Mouse (Mus musculus) mouse trophoblast stem cell (cell line): ENCODE measurements around the gene Frmpd1.

Experiments
- in situ Hi-C, 2 experiments: fragments of 300-500 bp; cut with MseI, MboI; formaldehyde crosslinking; loops; 2 replicates in 1 of 2; 3 replicates in 1 of 2; pipeline ENCODE4 v1.15.1; 2025

The Frmpd1 gene

DNA sequence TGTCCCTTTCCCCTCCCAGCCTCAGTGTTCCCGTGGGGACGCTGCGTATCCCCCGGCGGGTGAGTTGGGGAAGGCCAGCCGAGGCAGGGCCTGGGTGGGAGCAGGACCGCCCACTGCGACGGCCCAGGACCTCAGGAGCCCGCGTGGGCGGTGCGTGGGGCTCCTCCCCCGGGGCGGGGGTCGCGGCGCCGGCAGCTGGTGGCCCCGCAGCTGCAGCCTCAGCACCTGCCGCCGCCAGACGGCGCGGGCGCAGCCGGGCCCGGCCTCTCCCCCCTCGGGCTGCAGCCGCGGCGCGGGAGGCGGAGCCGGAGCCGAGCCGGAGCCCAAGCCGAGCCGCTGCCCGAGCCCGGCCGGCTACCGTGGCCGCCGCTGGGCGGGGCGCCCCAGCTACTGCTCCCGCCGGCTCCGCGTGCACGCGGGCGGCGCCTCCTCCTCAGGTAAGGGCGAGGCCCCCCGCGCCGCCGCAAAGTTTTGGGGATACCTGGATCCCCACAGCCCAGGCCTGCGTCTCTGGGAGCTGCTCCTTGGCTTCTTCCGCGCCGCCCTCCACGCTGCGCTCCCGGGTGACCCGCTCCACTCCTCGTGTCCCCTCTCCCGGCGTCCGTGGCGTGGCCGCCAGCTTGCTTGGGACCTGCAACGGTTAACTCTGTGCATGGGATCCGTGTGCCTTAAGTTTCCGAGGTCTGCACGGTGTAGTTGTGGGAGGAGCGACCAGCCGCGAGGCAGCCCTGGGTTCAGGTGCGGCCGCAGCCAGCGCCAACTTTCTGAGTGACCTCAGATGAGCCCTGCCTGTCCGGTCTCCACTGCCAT lies at the start of gene Frmpd1:
TSS of gene Frmpd1 (plus strand) at position 355 of the 810 bp plus-strand sequence.
- in situ Hi-C loops, result no loop called here

DNA sequence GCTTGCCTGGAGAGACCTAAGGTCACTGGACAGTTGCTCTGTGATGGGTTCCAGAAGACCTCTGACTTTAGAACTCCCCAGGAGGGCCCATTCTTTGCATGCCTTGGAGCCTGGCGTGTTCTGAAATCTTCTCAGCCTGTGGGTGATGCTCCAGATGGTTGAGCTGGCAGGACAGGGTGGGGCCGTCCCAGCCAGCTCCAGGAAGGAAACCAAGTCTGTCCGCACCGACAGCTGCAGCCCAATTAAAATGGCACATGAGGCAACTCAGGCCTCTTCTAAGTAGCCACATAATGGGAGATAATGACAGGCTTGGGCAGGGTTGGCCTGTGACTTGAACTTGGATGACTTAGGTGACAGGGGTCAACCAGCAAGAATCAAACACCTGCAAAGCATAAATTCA lies 47.0 kb upstream of the Frmpd1 start:
- in situ Hi-C loops, result no loop called here

DNA sequence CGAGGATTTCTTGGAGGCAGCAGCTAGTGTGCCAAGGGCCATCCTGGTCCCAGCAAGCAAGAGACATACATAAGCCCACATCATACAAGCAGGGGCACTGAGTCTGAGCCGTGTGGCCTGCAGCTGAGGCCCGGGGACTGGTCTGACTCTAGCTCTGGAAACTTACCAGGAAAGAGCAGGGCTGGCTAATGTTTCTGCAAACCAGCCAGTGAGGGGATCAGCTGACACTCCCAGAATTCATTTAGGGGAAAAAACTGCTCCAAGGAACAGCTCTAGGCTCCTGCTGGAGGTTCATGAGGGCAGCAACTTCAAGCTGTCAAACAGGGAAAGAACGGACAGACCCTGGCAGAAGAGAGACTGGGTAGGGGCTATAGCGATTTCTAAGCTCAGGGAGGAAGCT lies 42.8 kb upstream of the Frmpd1 start:
- in situ Hi-C loops, result no loop called here

DNA sequence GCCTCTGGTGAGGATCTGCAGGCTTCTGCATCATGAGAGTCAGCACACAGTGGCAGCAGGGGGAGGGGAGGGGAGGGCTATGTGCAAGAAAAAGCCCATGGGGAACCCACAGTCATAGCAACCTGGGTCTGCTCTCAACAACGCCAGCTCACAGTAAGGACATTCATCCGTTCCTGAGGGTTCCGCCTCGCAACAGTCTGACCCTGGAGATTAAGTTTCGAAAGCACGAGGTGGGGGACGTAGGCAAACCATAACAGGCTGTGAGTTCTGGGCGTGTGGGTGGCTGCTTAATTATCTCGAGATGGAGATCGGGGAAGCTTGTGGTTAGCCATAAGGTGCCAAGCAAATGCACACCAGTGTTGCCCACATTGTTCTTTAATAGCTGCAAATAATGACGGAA lies 42.3 kb upstream of the Frmpd1 start:
- in situ Hi-C loops, result no loop called here

DNA sequence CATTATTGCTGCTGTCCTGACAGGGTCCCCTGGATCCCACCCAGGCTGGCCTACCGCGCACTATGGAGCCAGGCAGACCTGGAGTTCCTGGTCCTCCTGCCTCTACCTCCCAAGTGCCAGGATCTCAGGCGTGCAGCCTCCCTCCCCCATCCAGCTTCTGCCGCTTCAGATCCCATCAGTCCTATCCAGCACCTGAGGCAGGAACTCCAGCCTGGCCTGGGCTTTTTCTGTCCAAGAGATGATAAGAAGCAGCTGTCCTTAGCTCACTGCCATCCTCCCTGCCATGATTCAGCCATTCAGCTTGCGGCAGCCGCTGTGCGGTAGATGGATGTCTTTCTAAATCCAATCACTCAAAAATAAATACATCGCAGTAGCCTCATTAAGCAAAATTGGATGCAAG lies 41.7 kb upstream of the Frmpd1 start:
- in situ Hi-C loops, result no loop called here

DNA sequence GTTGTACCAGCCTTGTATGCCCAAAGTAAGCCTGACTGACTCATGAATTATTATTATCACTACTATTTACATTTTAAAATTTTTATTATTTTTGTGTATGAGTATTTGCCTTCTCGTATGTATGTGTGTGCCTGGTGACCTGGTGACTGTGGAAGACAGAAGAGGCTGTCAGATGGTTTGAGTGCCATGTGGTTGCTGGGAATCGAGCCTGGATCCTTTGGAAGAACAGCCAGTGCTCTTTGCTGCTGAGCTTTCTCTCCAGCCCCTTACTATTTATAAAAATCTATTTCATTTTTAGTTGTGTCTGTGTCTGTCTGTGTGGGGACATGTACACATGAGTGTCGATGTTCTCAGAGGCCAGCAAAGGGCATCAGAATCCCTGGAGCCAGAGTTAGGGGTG lies 28.2 kb upstream of the Frmpd1 start:
- in situ Hi-C loops, result no loop called here

DNA sequence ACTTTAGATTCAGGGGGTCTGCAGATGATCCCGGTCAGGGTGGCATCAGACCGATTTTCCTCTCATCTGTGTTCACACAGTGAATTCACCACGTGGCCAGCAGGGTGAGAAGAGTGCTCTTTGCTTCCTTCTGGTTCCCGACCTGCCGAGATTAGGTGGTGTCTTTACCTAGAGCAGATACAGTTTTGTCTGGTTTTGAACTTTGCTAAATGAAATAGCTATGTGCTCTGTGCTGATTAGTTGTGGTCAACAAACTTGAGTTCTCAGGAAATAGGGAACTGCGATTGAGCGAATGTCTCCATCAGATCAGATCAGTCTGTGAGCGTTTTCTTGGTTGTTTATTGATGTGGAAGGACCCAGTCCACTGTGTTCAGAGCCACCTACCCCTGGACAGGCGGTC lies 26.1 kb upstream of the Frmpd1 start:
- in situ Hi-C loops, result no loop called here

DNA sequence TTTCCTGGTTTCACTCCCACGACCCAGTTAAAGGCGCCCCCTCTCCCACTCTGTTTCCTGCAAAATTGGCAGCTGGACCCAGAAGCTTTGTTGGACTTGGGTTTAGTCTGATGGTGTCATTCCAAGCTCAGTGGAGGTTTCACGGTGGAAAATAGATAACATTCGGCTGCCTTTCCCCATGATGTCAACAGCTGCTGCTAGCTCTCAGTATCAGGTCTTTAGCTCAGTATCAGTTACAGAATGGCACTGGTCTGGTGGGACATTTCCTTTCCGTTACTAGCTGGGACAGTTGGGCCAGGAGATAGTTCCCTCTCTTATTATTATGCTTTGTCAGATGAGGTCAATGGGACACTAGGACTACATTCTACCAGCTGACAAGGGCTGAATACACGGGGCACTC lies 23.9 kb upstream of the Frmpd1 start:
- in situ Hi-C loops, result loop anchor here in 1 of 2 experiments (5.0 kb wide), 1 partner anchor 122 kb away; no protein-coding TSS in a partner anchor

DNA sequence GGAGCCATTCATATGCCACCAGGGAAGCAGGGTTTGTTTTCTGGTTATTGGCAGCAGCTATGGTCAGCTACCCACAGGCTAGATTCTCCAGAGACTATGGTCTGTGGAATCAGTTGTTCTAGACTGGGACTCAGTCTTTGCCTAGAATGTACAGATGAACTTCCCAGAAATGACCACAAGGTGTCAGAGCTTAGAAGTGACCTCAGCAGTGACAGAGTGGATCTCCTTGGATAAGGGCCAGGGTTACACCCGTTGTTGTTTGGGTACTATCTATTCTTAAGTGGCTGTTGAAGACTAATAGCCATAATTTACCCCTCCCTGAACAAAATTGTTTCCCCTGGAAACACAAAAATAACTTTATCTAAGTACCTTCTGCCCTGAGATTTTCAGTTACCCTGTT lies 21.0 kb upstream of the Frmpd1 start:
- in situ Hi-C loops, result loop anchor here in 1 of 2 experiments (5.0 kb wide), 1 partner anchor 119 kb away; no protein-coding TSS in a partner anchor

DNA sequence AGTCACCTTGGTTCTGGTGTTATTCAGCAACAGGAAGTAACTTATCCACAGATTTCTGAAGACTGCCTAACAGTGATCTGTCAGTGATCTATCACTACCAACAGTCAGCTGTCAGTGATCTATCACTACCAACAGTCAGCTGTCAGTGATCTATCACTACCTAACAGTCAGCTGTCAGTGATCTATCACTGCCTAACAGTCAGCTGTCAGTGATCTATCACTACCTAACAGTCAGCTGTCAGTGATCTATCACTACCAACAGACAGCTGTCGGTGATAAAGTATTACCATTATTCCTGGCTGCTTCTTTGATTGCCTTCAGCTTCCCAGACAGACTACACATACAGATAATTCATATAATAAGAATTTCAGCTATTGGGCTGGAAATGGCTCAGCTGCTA lies 19.2 kb upstream of the Frmpd1 start:
- in situ Hi-C loops, result no loop called here

DNA sequence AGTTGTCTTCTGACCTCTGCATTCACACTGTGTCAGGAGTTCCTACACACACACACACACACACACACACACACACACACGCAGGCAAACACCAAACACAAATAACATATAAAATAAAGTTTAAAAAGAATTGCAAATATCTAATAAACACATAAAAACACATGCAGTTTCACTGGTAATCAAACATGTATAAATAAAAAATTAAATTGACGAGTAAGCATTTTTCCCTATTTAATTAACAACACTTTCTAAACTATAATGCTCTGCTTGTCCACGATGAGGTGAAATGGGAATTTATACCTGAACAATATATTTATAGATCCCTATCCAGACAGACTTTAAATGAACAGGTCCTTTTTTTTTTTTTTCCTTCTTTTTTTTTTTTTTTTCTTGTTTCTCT lies 18.7 kb upstream of the Frmpd1 start:
- in situ Hi-C loops, result no loop called here

DNA sequence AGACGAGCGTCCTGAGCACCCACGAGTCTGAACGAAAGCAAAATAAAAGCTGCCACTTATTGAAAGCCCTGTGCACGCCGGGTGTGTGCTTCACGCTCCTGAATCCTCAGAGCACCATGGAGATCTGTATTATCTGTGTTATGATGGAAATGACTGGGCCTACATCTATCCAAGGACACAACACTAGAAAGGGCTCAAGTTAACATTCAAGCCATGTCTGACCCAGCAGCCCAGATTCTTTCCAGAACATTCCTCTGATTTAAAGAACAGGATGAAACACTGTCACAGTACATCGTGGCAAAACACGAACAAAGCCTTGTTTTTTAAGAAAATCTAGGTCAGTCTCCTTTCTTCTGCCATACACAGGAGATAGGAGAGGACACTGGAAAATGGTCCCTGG lies 13.3 kb upstream of the Frmpd1 start:
- in situ Hi-C loops, result no loop called here

DNA sequence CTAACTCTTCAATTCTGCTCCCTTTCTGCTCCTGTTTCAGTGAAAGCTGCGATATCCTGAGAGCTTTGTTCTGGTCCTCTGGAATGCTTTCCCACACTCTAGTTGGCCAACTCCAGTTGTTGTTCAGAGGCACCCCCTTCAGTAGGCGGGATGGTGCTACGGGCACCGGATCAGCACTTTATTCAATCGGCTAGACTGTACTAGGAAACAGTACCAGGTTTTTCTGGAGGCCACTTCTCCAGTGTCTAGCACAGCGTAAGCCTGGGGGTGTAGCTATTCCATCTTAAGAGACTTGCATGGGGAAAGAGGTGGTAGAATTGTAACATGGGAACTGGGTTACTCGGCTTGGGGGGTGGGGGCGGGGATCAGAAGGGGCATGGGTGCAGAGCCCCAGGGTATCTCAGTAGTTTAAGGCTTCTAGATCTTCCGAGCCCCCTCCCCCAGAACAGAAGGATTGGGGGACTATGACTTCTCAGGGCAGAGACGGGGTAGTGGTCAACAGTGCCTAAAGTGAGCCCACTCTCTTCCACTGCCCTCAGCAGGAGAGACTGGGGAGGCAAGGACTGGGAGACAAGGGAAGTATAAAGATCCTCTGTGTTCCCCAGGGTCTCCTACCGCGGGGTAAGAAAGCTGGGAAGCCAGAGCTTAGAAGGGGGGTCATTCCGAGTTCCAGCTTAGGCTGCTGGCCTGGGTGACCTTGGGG lies 706 bp upstream of the Frmpd1 start:
- in situ Hi-C loops, result no loop called here

DNA sequence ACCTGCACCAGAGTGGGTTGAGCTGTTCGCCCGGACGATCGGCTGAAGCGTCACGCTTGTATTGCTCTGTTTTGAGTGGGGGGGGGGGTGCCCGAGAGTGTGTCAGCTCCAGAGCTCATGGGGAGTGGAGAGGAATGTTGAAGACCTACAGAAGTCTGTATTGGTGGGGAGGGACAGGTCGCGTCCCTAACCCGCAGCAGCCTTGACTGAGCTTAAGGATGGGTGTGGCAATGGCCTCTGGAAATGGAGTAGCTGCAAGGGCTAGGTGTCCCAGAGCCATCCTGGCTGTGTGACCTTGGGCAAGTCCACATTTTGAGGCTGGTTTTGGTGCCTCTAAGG lies 625 bp downstream of the Frmpd1 start:
- in situ Hi-C loops, result no loop called here

DNA sequence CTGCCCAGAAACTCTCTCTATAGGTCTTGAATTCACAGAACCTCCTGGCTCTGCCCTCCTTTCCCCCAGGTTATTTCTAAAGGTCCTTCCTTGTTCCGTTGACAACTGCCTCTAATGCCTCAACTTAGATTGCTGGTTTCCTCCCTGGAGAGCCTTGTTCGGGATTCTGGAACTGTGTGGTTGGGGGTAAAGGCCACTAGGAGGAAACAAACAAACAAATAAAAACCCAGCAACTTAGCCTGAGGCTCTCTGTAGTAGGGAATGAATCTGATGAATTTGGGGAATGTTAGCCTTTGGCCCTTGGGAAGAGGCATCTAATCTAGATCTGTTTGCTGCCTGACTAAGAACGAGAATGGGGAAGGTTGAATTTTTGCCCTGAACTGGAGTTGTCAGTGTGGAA lies 13.6 kb downstream of the Frmpd1 start:
- in situ Hi-C loops, result no loop called here

DNA sequence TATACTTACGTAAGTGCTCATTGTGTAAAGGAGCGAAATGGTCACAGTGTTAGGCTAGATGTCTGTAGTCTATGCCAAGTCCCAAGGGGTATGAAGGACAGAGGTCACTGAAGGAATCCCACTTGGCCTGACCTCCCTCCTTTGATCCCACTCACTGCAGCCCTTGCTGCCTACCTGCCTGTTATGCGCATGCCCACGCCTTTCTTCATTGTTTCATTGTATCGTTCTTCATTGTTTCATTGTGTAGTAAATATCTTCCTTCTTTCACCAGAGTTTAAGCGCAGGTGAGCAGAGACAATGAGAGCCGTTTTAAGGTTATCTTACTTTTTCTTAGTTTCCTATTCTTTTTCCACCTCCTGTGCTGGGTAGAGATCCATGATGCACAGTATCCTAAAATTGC lies 18.6 kb downstream of the Frmpd1 start:
- in situ Hi-C loops, result no loop called here

DNA sequence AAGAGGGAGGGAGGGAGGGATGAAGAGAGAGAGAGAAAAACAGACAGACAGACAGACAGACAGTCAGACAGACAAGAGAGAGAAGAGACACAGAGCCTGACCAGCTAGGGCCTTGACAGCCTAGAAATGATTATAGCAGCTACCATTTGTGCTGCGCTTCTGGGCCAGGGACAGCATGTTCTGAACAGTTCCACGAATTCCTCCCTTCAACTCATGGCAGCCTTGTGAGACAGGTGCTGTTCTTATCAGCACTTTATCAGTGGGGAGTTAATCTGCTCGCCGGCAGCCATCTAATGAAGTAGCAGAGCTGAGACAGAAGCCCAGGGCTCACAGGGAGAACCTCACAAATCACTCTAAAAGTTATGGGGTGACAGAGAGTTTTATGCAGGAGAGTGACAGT lies 22.8 kb downstream of the Frmpd1 start:
- in situ Hi-C loops, result no loop called here

DNA sequence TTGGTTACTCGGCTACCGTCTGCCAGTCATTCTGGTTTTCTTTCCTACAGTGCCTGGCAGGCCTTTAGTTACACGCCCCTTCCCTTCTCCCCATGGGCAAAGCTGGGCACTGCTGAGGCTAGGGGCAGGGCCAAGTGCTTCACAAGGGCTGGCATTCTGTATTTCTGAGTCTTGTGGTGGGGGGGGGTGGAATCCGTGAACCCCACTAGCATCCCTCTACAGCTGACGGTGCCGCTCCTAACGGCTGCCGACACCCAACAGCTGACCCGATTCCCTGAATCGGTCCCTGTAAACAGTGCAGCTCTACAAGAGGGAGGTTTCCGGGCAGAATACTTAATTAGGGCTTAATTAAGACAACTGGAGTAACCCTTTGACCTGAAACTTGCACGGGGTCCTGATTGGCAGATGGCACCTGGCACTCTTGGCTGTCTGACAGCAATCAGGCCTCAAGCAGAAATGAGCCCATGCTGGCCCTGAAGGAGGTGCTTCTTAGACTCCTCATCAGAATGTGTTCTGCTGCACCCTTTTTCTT lies 24.2 kb downstream of the Frmpd1 start:
- in situ Hi-C loops, result no loop called here

DNA sequence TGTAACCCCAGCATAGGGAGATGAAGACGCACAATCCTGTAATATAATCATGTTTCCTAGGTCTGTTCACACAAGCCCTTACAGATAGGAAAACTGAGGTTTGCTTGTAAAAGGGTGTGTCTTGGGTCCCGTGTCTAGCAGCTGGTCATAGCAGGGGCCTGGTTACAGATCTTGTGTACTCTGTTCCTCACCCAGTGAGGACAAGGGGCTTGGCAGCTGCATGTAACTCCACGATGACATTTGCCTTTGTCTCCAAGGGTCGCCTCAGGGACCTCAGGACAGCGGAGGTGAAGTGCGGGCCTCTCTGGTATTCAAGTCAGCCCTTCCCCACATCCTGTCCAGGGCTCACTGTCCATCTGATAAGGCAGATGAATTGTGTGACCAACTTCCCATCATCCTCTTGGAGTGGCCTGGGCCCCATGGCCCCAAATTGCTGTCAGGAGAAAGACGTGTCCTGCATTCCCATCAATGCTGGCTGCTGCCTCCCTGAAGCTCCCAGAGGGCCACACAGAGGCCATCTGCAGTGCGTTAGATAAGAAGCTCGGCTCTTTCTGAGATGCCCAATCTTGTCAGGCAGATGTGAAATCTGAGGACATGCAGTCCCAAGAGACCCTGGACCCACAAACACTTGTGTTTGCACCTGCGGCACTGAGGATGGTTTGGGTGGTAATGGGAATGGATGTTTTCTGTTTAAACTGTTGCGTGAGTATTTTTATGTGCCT lies 27.8 kb downstream of the Frmpd1 start:
- in situ Hi-C loops, result no loop called here

DNA sequence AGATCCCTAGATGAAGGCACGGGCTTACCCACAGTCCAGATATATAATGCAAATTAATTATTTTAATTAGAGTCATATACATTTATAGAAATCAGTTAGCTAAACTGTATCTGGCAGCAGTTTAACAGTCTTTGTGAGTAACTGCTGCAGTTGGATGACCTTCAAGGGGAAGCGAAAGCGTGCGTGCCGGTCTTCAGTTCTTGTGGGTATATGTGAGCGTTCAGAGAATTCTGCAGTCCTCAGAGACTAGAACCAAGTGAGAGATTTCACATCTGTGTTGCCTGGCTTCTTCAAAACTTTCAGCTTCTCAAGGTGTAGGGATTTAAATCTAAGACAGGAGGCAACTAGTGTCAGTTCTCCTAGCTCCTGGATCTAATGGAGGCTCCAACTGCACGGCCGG lies 35.3 kb downstream of the Frmpd1 start:
- in situ Hi-C loops, result no loop called here

DNA sequence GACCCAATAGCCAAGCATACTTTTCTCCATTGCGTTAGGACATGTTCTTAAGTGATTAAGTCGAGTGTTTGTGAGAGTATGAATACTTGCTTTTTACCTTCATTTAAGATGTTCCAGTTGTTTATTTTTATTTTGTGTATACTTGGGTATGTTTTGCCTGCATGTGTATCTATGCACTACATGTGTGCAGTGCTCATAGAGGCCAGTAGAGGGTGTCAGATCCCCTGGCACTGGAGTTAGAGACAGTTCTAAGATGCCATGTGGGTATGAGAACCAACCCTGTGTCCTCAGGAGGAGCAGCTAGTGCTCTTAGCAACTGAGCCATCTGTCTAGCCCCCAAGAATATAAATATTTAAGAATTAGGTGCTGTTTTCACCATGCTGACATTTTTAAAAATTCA lies 37.7 kb downstream of the Frmpd1 start:
- in situ Hi-C loops, result no loop called here

DNA sequence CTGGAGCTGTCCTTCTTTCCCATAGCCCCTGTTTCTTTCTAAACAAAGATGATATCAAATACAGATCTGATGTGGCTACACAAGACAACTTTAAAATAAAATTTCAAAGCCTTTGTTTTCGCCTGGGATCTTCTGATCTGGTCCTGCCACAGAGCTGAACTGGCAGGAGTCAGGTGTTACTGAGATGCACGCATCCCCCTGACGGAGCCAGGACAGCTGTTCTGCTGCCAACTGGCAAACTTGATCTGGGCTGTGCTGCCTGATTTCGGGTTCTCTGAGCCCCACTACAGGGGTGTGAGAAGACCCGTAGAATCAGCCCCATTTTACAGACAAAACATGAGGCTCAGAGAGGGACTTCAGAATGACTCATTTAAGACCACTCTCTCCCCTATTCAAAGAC lies 45.6 kb downstream of the Frmpd1 start:
- in situ Hi-C loops, result no loop called here
